Mouse (Mus musculus) spleen, postnatal 36 days (tissue): ENCODE measurements around the gene Cxcl10.

Source experiments
- DNase-seq, 2 experiments: peaks; one replicate each; pipeline ENCODE4 v3.0.0; 2022; ENCODE audit warnings: low spot score in 2 of 2, mixed read lengths in 1 of 2

Cxcl10 gene

DNA sequence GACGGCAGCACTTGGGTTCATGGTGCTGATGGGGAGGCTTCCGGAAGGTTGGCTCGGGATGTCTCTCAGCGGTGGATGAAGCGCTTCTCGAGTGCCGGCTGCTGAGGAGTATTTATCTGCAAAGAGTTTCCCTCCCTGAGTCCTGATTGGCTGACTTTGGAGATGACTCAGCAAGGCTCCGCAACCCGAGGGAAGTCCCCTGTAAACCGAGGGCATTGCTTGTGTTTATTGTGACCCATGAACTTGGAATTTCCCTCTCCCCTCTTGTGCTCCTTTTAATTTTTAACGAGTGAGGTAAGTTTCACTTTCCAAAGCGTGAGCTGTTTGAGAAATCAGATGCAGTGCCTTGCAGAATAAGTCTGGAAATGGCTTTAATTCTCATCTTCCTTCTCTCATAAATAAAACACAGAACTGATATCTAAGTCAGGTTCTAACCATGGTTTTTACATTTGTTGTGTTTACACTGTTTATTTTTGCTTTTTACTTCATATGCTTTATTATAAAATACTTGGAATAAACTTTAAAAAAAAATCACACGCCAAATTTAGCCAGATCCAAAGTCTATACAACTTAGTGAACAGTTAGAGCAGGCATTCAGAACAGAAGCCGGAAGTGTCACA, at the start of gene Cxcl10:
Cxcl10 (minus strand) TSS at position 96 of the 620 bp plus-strand sequence.
- peak; percentile 63 to 73 for DNase-seq

DNA sequence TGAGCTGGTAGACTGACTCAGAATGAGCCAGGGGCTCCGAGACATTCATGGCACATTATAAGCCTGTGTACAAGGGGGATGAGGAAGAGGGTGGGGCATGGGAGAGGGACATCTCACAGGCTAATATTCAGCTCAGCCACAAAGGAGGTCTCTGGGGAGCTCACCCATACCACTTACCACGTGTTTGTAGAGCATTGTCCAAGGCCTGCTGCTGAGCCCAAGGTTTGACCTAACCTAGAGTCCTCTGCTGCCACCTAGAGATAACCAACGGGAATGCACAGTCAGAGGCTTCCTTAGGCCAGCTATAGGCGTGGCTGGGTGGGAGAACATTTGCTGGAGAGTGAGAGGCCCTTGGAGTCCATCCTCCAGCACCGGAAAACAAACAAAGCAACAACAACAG, 49.5 kb upstream of the Cxcl10 start:
- DNase-seq, result peak; percentile 64 to 66

DNA sequence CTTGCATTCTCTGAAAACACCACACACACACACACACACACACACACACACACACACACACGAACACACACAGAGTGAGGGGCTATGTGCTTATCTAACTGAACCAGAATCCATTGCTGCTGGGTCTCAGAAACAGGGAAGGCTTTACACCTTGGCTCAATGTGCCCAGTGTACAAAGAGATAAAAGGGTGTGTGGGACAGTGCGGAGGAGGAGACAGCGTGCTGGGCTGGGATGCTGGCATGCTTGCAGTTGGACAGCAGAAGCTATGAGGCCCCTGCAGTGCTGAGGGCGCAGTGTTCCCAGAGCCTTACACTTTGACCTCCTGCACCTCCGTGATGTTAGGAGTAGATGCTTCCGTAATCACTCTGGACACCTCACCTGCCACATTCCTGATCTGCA, 47.8 kb upstream of the Cxcl10 start:
- DNase-seq, result no peak

DNA sequence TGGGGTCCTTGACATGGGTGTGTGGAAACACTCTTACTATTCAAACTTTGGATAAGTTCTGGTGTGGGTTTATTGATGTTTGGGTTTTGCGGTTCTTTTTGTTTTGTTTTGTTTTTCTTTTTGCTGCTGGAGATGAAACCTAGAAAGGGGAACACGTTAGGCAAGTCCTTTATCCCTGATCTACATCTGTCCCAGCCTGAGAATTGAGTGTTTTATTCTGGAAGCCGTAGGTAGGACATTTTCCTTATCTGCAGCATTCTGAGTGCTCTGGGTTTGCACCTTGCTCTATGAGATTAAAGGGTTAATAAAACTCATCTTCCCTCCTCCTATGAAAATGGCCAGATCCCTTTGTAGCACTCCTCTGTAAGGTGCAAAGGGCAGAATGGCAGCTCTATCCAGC, 47.1 kb upstream of the Cxcl10 start:
- no peak for DNase-seq

DNA sequence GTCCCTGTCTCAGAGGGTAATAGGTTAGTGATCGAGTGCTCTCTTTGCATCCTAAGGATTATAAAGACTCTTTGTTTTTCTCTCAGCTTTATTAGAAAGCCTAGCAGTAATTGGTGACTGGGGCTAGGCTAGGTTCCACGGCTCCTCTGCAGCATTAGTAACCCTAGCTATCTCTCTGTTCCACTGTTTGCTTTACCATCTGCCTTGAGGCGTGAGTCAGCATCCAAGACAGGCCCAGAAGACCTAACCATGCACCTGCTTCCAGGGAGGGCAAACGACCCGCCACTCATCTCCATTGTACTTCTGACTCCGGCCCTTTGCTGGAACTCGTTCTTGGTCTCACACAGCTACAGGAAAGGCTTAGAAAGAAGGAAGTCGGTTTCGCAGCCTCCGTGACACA, 45.2 kb upstream of the Cxcl10 start:
- no peak for DNase-seq

DNA sequence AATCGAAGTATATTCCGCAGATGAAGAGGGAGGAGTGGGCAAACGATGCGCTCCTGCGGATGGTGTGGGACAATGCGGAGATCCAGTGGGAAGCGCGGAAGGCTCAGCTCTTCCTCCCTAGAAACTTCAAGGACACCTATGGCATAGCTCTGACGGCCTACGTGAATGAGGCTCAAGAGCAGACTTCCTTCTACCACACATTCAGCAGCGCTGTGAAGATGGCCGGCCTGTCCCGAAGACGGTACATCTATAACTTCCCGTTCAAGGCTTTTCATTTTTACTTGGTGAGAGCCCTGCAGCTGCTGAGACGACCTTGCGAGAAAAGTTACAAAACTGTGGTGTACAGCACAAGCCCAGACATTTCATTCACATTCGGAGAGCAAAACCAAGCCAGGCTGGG, 43.9 kb upstream of the Cxcl10 start:
- no peak for DNase-seq

DNA sequence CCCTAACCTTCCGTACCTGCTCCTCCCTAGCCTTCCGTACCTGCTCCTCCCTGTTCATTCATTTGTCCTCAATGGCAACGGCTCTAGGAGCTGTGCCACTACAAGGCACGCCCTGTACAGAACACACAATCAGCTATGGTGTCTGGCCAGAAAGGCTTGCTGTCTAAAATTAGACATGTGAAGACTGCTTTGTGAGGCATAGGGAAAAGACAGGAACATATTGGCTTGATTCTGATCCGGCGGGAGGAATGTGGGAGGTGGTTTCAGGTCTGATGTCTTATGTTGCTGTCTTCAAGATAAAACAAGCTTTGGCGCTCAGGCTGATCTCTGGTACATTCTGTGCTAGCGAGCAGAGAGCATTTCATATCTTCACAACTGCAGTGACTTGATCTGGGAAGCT, 41.9 kb upstream of the Cxcl10 start:
- DNase-seq, result no peak

DNA sequence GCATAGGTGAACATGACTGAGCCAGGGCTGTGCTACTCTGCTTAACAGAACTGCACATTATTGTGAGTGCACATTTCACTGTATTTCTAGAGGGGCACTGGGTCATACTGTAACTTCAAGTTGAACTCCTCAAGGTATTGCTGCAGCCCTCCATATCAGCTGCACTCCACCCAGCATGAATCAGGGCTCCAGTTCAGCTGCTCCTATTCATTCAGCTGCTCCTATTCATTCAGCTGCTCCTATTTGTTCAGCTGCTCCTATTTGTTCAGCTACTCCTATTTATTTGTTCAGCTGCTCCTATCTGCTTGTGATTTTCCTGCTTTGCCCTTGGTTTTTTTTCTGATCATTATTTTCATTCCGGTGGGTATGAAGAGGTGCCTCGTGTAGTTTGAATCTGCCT, 41.3 kb upstream of the Cxcl10 start:
- DNase-seq, result no peak

DNA sequence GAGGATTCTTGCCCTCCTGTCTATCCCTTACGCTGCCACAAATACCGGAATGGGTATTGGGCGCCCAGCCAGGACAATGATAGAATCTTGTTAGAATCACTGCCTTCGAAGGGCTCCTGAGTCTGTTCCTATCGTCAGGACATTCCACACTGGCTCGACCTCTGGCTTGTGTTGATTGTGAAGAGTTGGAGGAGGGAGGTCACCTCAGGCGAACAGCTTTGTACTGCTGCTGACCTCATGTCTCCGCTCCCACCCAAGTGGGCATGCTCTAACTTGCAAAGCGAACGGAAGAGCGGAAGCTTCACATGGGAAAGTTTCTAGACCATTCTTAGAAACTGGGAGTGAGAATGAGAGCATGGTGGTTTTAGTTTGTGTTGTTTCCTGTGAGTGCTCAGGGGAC, 38.7 kb upstream of the Cxcl10 start:
- no peak for DNase-seq

DNA sequence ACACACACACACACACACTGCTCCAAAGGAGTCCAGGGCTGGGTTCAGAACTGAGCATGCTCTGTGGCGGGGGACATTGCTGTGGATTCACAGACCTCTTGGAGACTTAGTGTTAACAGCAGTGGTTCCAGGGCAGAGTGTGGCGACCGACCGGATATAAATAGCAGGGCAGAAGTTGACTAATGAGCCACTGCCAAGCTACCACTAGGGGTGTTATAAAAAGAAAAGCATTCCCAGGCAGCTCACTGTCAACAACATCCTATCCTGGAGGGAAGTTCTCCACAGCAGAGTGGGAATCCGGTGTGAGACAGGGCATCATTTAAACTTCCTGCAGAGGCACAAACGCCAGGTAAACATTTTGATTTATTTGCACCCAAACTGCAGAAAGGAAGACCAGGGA, 38.0 kb upstream of the Cxcl10 start:
- no peak for DNase-seq

DNA sequence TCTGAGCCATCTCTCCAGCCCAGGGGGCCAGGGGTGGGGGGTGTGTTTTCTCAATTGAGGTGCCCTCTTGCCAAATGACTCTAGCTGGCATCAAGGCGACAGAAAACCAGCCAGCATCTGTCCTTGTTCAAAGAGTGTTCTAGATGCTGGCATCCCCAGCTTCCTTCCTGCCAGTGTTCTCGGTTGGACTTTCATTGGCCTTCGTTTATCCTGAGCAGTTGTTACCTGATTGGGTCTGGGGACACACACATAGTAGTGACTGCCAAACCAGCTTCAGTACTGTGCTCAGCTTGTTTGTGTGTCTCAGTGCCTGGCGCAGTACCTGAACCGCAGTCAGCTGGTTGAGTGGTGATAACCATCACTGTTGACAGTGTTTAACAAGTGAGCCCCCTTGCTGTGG, 37.4 kb upstream of the Cxcl10 start:
- DNase-seq, result no peak

DNA sequence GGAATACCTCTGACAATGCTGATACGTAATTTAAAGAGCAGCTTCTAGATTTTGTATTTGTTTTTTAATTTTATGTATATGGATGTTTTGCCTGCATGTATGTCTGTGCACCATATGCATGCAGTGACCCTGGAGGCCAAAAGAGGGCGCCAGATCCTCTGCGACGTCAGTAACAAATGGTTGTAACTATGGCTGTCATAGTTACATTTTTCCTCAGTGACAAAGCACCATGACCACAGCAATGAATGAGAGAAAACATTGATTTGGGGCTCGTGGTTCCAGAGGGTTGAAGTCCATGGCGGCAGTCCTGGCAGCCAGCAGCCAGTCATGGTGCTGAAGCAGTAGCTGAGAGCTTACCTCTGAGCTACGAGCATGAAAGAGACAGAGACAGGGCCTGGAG, 36.2 kb upstream of the Cxcl10 start:
- DNase-seq, result no peak

DNA sequence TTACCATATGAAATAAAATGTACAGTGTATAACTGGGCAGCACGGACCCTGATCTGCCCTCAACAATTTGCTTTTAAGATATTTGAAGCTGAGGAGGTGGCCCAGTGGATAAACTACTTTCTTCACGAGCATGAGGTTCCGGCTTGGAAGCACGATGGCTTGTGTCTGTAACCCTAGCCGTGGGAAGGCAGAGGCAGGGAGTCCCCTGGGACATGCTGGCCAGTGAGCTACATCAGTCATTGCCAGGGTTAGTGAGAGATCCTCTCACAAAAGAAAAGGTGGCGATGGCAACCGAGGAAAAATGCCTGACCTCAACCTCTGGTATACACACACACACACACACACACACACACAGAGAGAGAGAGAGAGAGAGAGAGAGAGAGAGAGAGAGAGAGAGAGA, 35.1 kb upstream of the Cxcl10 start:
- DNase-seq, result no peak

DNA sequence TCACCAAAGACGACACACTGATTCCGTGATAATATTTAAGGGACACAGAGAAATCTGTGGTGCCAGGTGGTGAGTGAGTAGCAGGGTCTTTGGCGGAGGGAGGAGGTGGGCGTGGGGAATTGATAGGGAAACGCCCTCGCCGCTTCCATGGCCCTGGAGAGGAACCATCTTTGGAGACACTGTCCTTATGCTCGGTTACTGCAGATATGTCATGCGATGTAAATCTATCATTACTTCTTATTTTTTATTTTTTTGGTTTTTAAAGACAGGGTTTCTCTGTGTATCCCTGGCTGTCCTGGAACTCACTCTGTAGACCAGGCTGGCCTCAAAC, 33.6 kb upstream of the Cxcl10 start:
- no peak for DNase-seq

DNA sequence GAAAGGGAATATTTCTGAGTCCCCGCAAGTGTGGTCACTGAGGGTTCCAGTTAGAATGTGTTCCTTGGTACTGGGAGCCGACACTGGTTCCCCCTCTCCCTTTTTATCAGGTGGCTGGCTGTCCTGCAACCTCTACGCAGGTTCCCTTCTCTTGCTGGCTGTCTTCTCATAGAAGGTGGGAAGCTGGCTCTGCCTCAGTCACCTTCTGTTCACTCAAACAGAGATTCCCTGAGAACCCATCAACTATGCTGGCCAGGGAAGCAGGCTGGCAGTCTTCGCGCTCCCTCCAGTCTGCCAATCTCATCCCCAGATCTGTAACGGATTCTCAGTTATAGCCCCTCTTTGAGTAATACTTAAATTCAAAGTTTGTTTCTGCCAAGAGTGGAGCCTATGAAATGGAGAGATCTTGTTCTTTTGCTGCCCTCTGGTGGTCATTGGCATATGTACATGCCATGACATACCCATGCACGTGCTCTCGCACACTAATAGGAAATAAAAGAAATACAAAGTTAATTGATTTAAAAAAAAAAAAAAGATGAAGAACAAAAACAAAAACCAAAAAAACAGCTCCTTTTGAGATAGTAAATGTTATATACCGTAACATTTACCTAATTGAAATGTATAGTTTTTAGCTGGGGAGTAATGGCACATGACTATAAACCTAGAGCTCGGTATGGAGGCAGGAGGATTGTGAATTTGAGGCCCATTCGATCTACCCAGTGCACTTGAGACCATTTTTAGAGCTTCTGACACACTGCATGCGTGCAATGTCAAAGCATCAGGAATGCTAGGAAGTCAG, 33.1 kb upstream of the Cxcl10 start:
- DNase-seq, result peak; percentile 66 to 77

DNA sequence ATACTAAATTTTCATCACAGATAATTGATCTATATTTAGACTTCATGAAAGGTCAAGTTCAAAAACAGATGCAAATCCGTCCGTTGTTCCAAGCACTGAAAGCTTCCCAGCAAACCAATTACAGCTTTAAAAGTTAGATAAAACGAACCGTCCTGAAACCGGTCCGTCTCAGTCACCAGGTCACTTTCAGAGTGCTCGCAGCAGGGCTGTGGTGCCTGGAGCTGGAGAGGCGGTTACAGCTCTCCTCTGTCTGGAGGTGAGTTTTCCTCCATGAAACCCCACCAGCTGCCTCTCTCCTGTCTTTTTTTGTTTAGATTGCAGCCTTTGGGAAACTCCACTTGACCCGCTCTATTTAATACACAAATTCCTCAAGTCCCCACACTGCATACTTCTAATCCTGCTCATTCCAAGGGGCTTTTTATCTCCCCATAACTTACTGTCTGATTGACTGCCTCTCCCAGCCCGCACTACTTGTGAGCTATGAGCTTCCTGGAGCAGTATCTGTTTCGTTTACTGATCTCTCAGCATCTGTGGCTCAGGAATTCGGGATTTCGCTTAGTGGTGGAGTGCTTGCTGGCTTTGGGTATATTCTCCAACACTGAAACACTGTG, 28.2 kb upstream of the Cxcl10 start:
- DNase-seq, result no peak

DNA sequence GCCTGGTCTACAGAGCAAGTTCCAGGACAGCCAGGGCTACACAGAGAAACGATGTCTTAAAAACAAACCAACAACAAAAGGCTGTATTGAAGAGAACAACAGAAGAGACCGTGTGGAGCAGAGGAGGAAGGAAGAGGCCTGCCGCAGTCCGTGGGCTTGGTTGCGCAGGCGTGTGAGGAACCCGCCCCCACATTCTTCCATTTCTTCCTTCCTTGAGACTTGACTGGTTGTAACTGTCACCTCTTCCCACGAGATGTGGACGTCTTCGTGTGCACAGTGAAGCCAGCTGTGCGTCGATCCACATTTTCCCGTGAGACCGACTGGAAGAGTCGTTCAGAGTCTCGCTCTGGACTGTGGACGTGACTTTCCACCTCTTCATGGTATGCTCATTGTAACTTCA, 26.7 kb upstream of the Cxcl10 start:
- DNase-seq, result peak; percentile 82 to 85

DNA sequence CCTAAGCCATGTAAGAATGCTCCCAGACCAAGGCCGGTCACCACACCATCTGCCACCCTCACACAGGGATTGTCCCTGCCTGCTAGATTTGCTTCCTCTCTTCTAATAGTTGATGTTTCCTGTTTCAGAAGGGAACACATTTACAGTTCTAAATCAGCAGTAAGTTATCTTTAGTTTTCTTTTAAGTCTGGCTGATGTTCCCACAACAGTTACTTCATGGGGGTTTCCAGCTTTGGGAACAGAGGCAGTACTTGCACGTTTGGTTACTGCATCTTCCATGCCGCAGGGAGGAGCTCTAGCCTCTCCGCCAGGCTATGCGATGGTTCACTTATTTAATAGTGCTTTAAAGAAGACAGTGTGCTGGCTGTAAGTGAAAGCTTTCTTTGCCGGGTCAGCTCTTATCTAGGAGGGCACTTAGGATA, 26.0 kb upstream of the Cxcl10 start:
- peak; percentile 68 to 70 for DNase-seq

DNA sequence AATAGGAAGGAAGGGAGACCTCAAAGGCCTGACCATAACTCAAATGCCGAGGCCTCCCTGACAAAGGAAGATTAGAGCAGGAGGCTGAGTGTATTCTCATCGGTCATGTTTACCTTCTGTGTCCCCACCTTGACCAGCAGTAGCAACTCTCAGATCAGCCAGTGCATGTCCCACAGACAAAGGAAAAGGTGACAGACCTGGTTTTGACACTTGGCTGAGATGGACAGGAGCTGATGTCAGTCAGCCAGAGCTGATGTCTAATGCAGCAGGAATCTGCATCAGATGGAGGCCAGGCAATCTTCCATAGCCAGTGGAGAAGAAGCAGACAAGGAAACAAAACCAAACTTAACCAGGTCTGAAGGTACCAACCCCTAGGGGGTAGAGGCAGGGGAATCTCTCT, 23.9 kb upstream of the Cxcl10 start:
- no peak for DNase-seq

DNA sequence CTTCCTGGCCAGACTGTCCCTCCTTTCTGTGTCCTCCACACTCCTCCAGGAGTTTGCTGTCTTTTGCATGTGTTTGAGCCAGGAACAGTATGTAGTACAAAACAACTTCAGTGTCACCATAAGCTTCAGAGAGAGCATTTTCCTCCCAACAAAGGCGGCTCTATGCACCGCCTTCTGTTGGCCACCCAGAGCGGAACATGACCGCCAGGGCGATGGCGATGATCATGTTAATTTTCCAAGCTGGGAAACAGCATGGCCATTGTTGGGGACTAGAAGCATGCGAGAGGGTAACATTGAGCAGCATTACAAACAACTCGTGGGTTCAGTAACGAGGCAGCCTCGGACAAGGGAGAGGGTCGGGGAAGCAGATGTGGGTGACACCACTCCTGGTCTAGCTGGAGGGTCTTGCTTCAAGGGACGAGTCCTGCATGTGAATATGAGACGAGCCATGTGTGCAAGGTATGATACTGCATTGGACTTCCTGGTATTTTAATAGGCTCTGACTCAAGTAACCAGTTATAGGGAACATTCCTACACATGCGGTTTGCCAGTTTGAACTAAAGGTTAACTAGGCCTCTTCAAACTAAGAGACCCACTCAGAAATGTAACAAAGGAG, 22.8 kb upstream of the Cxcl10 start:
- DNase-seq, result no peak

DNA sequence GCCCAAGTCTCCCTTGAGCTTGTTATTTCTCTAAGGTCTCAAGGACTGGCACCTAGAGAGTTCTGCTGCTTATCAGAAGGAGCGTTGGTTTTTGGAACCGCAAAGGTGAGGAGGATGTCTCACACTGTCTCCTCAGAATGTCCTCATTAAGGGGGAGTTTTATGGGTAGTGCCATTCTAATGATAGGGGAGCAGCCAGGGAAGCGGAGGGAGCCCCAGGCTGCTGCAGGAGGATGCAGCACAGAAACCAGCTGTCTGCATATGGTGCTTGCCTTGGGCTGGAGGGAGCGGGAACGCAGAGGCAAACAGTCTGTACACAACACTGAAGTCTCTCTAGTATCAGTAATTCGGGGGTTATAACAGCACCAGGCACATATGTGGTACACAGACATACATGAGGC, 22.2 kb upstream of the Cxcl10 start:
- no peak for DNase-seq

DNA sequence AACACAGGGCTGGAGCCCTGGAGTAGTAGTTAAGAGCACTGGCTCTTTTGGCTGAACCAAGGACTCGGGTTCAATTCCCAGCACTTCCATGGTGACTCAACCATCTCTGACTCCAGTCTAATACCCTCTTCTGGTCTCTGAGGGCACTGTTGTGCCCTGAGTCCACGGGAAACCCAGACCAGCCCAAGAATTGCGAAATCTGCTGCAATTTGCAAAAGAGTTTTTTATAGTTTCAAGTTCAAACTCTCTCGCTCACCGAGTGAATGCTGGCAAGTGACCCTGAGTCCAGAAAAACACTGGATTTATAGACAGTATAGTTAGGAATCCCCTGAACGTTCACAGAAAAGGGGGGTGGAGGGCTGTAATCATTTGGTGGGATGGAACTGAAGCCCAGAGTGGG, 21.7 kb upstream of the Cxcl10 start:
- no peak for DNase-seq
